Mouse (Mus musculus) CH12.LX (cell line): ENCODE data around the gene Gria2. TPM values are rescaled to one million over a fixed set of nuclear protein-coding genes. Genes with fewer than 3 reads are reported as not detected.

Source experiments
- DNase-seq: peaks from one replicate; pipeline ENCODE4 v3.0.0-alpha.2; 2013; ENCODE audit errors: extremely low read depth
- H3K27ac ChIP-seq: 2 replicates; pipeline ENCODE4 v1.5.1; 2012; ENCODE audit warnings: low read depth, mild to moderate bottlenecking, control low read depth, moderate library complexity; ENCODE audit not compliant: insufficient read depth
- H3K27me3 ChIP-seq: replicated peaks from 2 replicates; pipeline ENCODE3; 2012; ENCODE audit warnings: inconsistent platforms
- H3K36me3 ChIP-seq, 2 experiments: replicated peaks in 1 of 2; 2 replicates each; pipeline versions ENCODE3 to v1.6.1; 2012; ENCODE audit warnings: inconsistent platforms in 1 of 2, low read length in 1 of 2, mild to moderate bottlenecking in 1 of 2, mixed read lengths in 1 of 2, moderate library complexity in 1 of 2; ENCODE audit not compliant: control insufficient read depth in 1 of 2, insufficient read depth in 1 of 2
- H3K4me1 ChIP-seq, 2 experiments: 2 replicates each; pipeline ENCODE4 v1.6.1; 2012; ENCODE audit warnings: inconsistent platforms in 1 of 2, moderate library complexity in 1 of 2; ENCODE audit not compliant: insufficient read depth in 2 of 2, control insufficient read depth in 1 of 2
- H3K4me2 ChIP-seq: 2 replicates; pipeline ENCODE4 v1.6.1; 2012; ENCODE audit warnings: low read depth, mild to moderate bottlenecking, control low read depth; ENCODE audit not compliant: poor library complexity, insufficient read depth, severe bottlenecking
- H3K4me3 ChIP-seq, 3 experiments: fragments of 150-350 bp in 1 of 3; sonication (generic) in 1 of 3; replicated peaks in 1 of 3; 2 replicates each; pipeline versions ENCODE3 to v1.5.1; 2011 to 2012; ENCODE audit warnings: low read depth in 2 of 3, low read length in 2 of 3, mild to moderate bottlenecking in 2 of 3, moderate library complexity in 2 of 3, control low read depth in 1 of 3, improper control_type of control experiment in 1 of 3, inconsistent platforms in 1 of 3, mixed read lengths in 1 of 3; ENCODE audit not compliant: poor library complexity in 1 of 3
- H3K79me2 ChIP-seq: replicated peaks from 2 replicates; pipeline ENCODE4 v1.6.1; 2012; ENCODE audit warnings: mild to moderate bottlenecking, moderate library complexity; ENCODE audit not compliant: control insufficient read depth, poor library complexity, insufficient read depth, severe bottlenecking; ENCODE audit errors: extremely low read depth
- H3K9ac ChIP-seq: 2 replicates; pipeline ENCODE4 v1.6.1; 2012; ENCODE audit warnings: low read depth, mild to moderate bottlenecking, control low read depth, moderate library complexity; ENCODE audit not compliant: insufficient read depth
- H3K9me3 ChIP-seq: replicated peaks from 2 replicates; pipeline ENCODE3; 2012; ENCODE audit warnings: low read length, inconsistent platforms, mixed read lengths
- CHD1 ChIP-seq: IDR thresholded peaks from 2 replicates; pipeline ENCODE4 v1.6.1; 2012; ENCODE audit warnings: low read depth, low read length, improper control_type of control experiment, inconsistent platforms
- CHD2 ChIP-seq: IDR thresholded peaks from 2 replicates; pipeline ENCODE4 v1.6.1; 2011; ENCODE audit warnings: low read length, improper control_type of control experiment
- CTCF ChIP-seq, 2 experiments: IDR thresholded peaks in 1 of 2; conservative IDR thresholded peaks in 1 of 2; 2 replicates each; pipeline ENCODE4 v1.5.1; 2011 to 2012; ENCODE audit warnings: low read depth in 2 of 2, low read length in 2 of 2, improper control_type of control experiment in 1 of 2, inconsistent platforms in 1 of 2, mild to moderate bottlenecking in 1 of 2, moderate library complexity in 1 of 2
- EP300 ChIP-seq: IDR thresholded peaks from 2 replicates; pipeline ENCODE4 v1.6.1; 2011; ENCODE audit warnings: low read length, improper control_type of control experiment
- GABPA ChIP-seq: IDR thresholded peaks from 2 replicates; pipeline ENCODE4 v1.6.1; 2012; ENCODE audit warnings: low read depth, low read length, improper control_type of control experiment, inconsistent platforms; ENCODE audit not compliant: insufficient replicate concordance
- HCFC1 ChIP-seq: IDR thresholded peaks from 2 replicates; pipeline ENCODE4 v1.6.1; 2012; ENCODE audit warnings: low read depth, mild to moderate bottlenecking, inconsistent platforms, low read length, improper control_type of control experiment
- IRF4 ChIP-seq: IDR thresholded peaks from 2 replicates; pipeline ENCODE4 v1.6.1; 2014; ENCODE audit warnings: low read depth, mild to moderate bottlenecking, inconsistent platforms, low read length, improper control_type of control experiment
- JUN ChIP-seq: IDR thresholded peaks from 2 replicates; pipeline ENCODE4 v1.6.1; 2011; ENCODE audit warnings: low read depth, mild to moderate bottlenecking, low read length, improper control_type of control experiment, moderate library complexity; ENCODE audit not compliant: insufficient read depth
- MAX ChIP-seq: IDR thresholded peaks from 2 replicates; pipeline ENCODE4 v1.6.1; 2011; ENCODE audit warnings: low read length, improper control_type of control experiment
- MYC ChIP-seq: IDR thresholded peaks from 2 replicates; pipeline ENCODE4 v1.6.1; 2011; ENCODE audit warnings: low read depth, mild to moderate bottlenecking, improper control_type of control experiment, low read length
- NELFE ChIP-seq: IDR thresholded peaks from 2 replicates; pipeline ENCODE4 v1.6.1; 2011; ENCODE audit warnings: low read depth, low read length, improper control_type of control experiment
- PAX5 ChIP-seq: IDR thresholded peaks from 2 replicates; pipeline ENCODE4 v1.6.1; 2012; ENCODE audit warnings: low read length, inconsistent platforms, mixed read lengths
- POLR2A ChIP-seq: IDR thresholded peaks from 2 replicates; pipeline ENCODE4 v1.6.1; 2011; ENCODE audit warnings: low read depth, mild to moderate bottlenecking, improper control_type of control experiment, low read length
- POLR2AphosphoS2 ChIP-seq: IDR thresholded peaks from 2 replicates; pipeline ENCODE4 v1.6.1; 2011; ENCODE audit warnings: low read depth, low read length, improper control_type of control experiment
- RAD21 ChIP-seq: IDR thresholded peaks from 2 replicates; pipeline ENCODE4 v1.6.1; 2011; ENCODE audit warnings: low read depth, mild to moderate bottlenecking, low read length, improper control_type of control experiment, moderate library complexity
- RCOR1 ChIP-seq: conservative IDR thresholded peaks from 2 replicates; pipeline ENCODE4 v1.6.1; 2012; ENCODE audit warnings: low read depth, mild to moderate bottlenecking, inconsistent platforms, low read length, improper control_type of control experiment
- SIN3A ChIP-seq: IDR thresholded peaks from 2 replicates; pipeline ENCODE4 v1.6.1; 2012; ENCODE audit warnings: low read length, improper control_type of control experiment, inconsistent platforms
- SMC3 ChIP-seq: IDR thresholded peaks from 2 replicates; pipeline ENCODE4 v1.6.1; 2011; ENCODE audit warnings: low read depth, low read length, improper control_type of control experiment
- USF1 ChIP-seq: IDR thresholded peaks from 2 replicates; pipeline ENCODE4 v1.6.1; 2014; ENCODE audit warnings: low read depth, mild to moderate bottlenecking, inconsistent platforms, low read length, improper control_type of control experiment
- USF2 ChIP-seq: conservative IDR thresholded peaks from 2 replicates; pipeline ENCODE4 v1.6.1; 2011; ENCODE audit warnings: low read depth, low read length, improper control_type of control experiment
- ZMIZ1 ChIP-seq: IDR thresholded peaks from 2 replicates; pipeline ENCODE4 v1.6.1; 2012; ENCODE audit warnings: low read depth, mild to moderate bottlenecking, inconsistent platforms, low read length, improper control_type of control experiment
- dilution Hi-C: fragments of 300-500 bp; cut with MboI; formaldehyde crosslinking; loops from 2 replicates; pipeline ENCODE4 v1.14.3; 2020; ENCODE audit warnings: low sequenced_read_pairs; ENCODE audit not compliant: extremely low pct_unique_long_range_greater_than_20kb, extremely low pct_ligation_motif_present
- in situ Hi-C: fragments of 300-500 bp; cut with MboI; formaldehyde crosslinking; loops from 3 replicates; pipeline ENCODE4 v1.14.3; 2019; ENCODE audit warnings: low sequenced_read_pairs, low pct_ligation_motif_present, low pct_unique_long_range_greater_than_20kb, mixed read lengths
- polyA plus RNA-seq: library from polyadenylated mRNA; unstranded; fragments of >175 nt; gene quantifications from 2 replicates; pipeline ENCODE4 v1.2.1, GENCODE M21; 2012; ENCODE audit warnings: low read depth; ENCODE audit not compliant: insufficient read length
- total RNA-seq, 2 experiments: library from RNA; depleted of rRNA; stranded (reverse); fragments of 300-350 nt in 1 of 2; fragments of >200 nt in 1 of 2; gene quantifications; 2 replicates each; pipeline ENCODE4 v1.2.3; 2012 to 2014

Gria2 gene
- total and polyA plus RNA-seq, 3 experiments = not detected

- Histone ChIP-seq H3K9me3 (no peaks in the 10 kb centered on the region), H3K9ac (no peak overlapping the region), H3K27ac (no peak overlapping the region), H3K79me2 (no peaks in the 10 kb centered on the region), H3K36me3 (no peaks in the 10 kb centered on the region), H3K4me1 (no peaks in the 10 kb centered on the region), H3K4me3 (no peak overlapping the region), H3K4me2 (no peak overlapping the region), H3K27me3 (no peaks in the 10 kb centered on the region)
- no peak for DNase-seq
- in situ Hi-C loops = no loop called here
- TF ChIP-seq CHD2 = no peak
- no peak for TF ChIP-seq RAD21
- no peak for TF ChIP-seq PAX5
- no peak for TF ChIP-seq EP300
- TF ChIP-seq IRF4 = no peak
- no peak for TF ChIP-seq HCFC1
- TF ChIP-seq JUN = no peak
- TF ChIP-seq SIN3A = no peak
- no peak for TF ChIP-seq SMC3
- no peak for TF ChIP-seq POLR2AphosphoS2
- TF ChIP-seq GABPA = no peak
- no peak for TF ChIP-seq POLR2A
- no peak for TF ChIP-seq USF2
- no peak for TF ChIP-seq RCOR1
- no peak for TF ChIP-seq NELFE
- no peak for TF ChIP-seq CTCF (conservative IDR thresholded peaks at IDR 0.05 in 1 of 2, IDR thresholded peaks at IDR 0.05 in 1 of 2; ENCODE audit: low read depth in 2 of 2, low read length in 2 of 2)
- no peak for TF ChIP-seq ZMIZ1
- TF ChIP-seq USF1 = no peak
- dilution Hi-C loops = no loop called here
These were observed 77.4 kb downstream of the Gria2 start for GRCm38 (mm10) chr3:80725205-80725604.

DNA sequence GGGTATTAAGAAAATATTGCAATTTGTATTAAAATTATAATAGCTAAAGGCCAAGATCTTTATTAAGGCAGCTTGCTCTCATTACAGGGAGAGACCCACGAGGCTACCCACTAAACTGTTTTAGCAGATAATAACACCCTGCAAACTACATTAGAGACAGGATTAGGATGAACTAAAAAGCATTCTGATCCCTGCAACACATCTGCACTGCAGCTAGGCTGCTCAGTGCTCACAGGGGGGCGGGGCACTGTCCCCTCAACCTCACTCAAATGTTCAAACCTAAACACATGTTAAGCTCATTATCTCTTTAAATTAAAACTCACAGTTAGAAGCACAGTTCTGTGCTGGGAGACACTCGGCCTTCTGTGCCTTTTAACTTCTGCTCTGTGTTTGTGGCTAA, 89.5 kb downstream of the Gria2 start:
- no peak overlapping the region for H3K27ac ChIP-seq
- no peaks in the 10 kb centered on the region for H3K36me3 ChIP-seq
- no peaks in the 10 kb centered on the region for H3K79me2 ChIP-seq
- no peak for DNase-seq
- no peaks in the 10 kb centered on the region for H3K9me3 ChIP-seq
- in situ Hi-C loops (no loop called here), dilution Hi-C loops (no loop called here)
- no peaks in the 10 kb centered on the region for H3K27me3 ChIP-seq
- no peak overlapping the region for H3K4me3 ChIP-seq
- no peaks in the 10 kb centered on the region for H3K4me1 ChIP-seq
- no peak overlapping the region for H3K4me2 ChIP-seq
- no peak for TF ChIP-seq CHD1
- no peak for TF ChIP-seq GABPA
- TF ChIP-seq USF2 = no peak
- no peak for TF ChIP-seq MYC
- TF ChIP-seq MAX = no peak
- H3K9ac ChIP-seq = no peak overlapping the region
